Mouse (Mus musculus): ENCODE data around the gene Dhx40. TPM values are rescaled to one million over a fixed set of nuclear protein-coding genes. Genes with fewer than 3 reads are reported as not detected.

Dhx40 gene
- polyA plus RNA-seq, 1 experiment, result 51.5 TPM

DNA sequence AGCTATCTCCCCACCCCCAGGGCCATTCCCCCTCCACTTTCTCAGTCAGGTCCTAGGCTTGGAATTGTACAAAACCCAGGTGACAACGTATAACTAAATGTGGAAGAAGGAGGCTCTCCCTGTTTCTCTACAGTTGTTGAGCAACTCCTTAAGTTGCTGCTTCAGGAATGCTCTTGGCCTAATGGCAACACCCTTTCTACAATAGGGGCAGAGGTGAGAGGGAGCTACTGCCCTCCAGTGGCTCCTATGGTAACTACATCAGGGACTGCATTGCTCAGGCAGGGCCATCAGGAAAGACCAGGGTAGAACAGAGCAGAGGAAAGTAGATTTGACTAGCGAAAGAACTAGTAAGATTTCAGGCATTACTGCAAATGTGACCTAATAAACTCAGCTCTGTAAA lies 28.8 kb upstream of the Dhx40 start:
- Histone ChIP-seq H3K27ac (ENCODE audit: insufficient read depth, low read length) (peak overlapping the region; percentile 99), H3K4me1 (ENCODE audit: control insufficient read depth, insufficient read depth, low read length) (peaks cover 9% of the 10 kb centered on the region), H3K36me3 (ENCODE audit: control insufficient read depth, insufficient read depth, low read length, poor library complexity, severe bottlenecking) (no peaks in the 10 kb centered on the region), H3K9ac (ENCODE audit: low read depth, poor library complexity, severe bottlenecking) (peak overlapping the region; percentile 35), H3K27me3 (ENCODE audit: control insufficient read depth, insufficient read depth, low read length, poor library complexity, severe bottlenecking) (no peaks in the 10 kb centered on the region), H3K9me3 (replicated peaks; ENCODE audit: control insufficient read depth, insufficient read depth, low read length, poor library complexity, severe bottlenecking) (no peaks in the 10 kb centered on the region), H3K4me3 (ENCODE audit: low read depth, low read length) (no peak overlapping the region)
- TF ChIP-seq EP300 (IDR thresholded peaks at IDR 0.05; ENCODE audit: insufficient read depth, low read depth, low read length) (peak; percentile 81; the same call in 1 of the 2 replicates), CTCF (IDR thresholded peaks at IDR 0.05; ENCODE audit: low read depth, low read length) (peak; percentile 87), POLR2A (IDR thresholded peaks at IDR 0.05; ENCODE audit: insufficient read depth, low read length) (no peak)

DNA sequence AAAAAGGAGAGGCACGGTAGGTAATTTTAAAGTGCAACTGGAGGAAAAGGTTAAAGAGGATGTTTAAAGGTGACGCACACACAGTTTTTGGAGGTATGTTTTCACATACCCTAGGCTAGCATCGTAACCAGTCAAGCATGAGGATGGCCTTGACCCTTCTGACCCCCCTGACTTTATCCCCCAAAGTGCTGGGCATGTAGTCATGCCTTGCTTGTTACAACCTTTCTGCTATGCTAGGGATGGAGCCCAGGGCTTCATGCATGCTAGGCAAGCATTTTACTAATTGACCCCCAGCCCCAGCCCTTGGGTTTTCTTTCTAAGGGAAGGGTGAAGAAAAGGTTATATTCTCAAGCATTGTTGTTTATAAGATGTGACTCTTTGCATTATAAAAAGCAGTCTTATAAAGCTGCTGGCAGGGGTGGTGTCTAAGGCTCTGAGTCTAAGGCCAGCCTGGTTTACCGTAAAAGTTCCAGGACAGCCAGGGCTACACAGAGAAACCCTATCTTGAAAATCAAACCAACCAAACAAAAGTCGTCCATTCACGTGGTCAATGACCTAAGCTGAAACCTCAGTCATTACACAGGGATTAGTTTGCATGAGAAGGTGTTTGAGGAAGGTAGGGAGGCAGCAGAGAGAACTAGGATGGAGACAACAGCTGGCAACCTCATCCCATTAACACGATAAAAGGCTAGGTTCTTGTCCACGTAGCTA lies 27.2 kb upstream of the Dhx40 start:
- H3K36me3 ChIP-seq (ENCODE audit: control insufficient read depth, insufficient read depth, low read length, poor library complexity, severe bottlenecking), result no peaks in the 10 kb centered on the region
- peak overlapping the region; percentile 43 for H3K9ac ChIP-seq (ENCODE audit: low read depth, poor library complexity, severe bottlenecking)
- no peak overlapping the region for H3K4me3 ChIP-seq (ENCODE audit: low read depth, low read length)
- H3K9me3 ChIP-seq (replicated peaks; ENCODE audit: control insufficient read depth, insufficient read depth, low read length, poor library complexity, severe bottlenecking), result no peaks in the 10 kb centered on the region
- H3K27ac ChIP-seq (ENCODE audit: insufficient read depth, low read length), result peak overlapping the region; percentile 99
- H3K4me1 ChIP-seq (ENCODE audit: control insufficient read depth, insufficient read depth, low read length), result peaks cover 7% of the 10 kb centered on the region
- peak; percentile 91 for TF ChIP-seq EP300 (IDR thresholded peaks at IDR 0.05; ENCODE audit: insufficient read depth, low read depth, low read length)
- no peak for TF ChIP-seq CTCF (IDR thresholded peaks at IDR 0.05; ENCODE audit: low read depth, low read length)
- no peaks in the 10 kb centered on the region for H3K27me3 ChIP-seq (ENCODE audit: control insufficient read depth, insufficient read depth, low read length, poor library complexity, severe bottlenecking)

DNA sequence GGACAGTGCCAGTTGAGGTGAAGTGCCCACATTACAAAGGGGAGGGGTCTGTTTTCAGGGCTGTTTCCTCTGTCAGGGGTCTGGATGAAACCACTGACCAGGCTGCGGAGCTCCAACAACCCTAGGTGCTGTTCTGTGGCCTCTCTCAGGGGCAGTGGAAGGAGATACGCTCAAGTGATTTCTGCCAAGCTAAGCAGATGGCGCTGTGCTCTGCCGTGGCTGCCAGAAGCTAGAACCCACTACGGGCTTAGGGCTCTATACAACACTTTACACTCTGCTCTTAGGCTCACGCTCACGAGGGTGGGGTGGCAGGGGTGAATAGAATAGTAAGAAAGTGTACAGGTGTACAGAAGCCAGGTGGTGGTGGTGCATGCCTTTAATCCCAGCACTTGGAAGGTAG lies 26.5 kb upstream of the Dhx40 start:
- H3K9me3 ChIP-seq (replicated peaks; ENCODE audit: control insufficient read depth, insufficient read depth, low read length, poor library complexity, severe bottlenecking), result no peaks in the 10 kb centered on the region
- H3K4me3 ChIP-seq (ENCODE audit: low read depth, low read length), result peak overlapping the region; percentile 4; the same call in 1 of the 2 replicates
- no peaks in the 10 kb centered on the region for H3K27me3 ChIP-seq (ENCODE audit: control insufficient read depth, insufficient read depth, low read length, poor library complexity, severe bottlenecking)
- peak overlapping the region; percentile 99 for H3K27ac ChIP-seq (ENCODE audit: insufficient read depth, low read length)
- peak overlapping the region; percentile 43 for H3K9ac ChIP-seq (ENCODE audit: low read depth, poor library complexity, severe bottlenecking)
- TF ChIP-seq POLR2A (IDR thresholded peaks at IDR 0.05; ENCODE audit: insufficient read depth, low read length) (no peak), CTCF (IDR thresholded peaks at IDR 0.05; ENCODE audit: low read depth, low read length) (peak; percentile 31), EP300 (IDR thresholded peaks at IDR 0.05; ENCODE audit: insufficient read depth, low read depth, low read length) (0 out of 2 replicates have a peak, but pooled peaks have one; percentile 45)
- no peaks in the 10 kb centered on the region for H3K36me3 ChIP-seq (ENCODE audit: control insufficient read depth, insufficient read depth, low read length, poor library complexity, severe bottlenecking)
- H3K4me1 ChIP-seq (ENCODE audit: control insufficient read depth, insufficient read depth, low read length), result peaks cover 7% of the 10 kb centered on the region

DNA sequence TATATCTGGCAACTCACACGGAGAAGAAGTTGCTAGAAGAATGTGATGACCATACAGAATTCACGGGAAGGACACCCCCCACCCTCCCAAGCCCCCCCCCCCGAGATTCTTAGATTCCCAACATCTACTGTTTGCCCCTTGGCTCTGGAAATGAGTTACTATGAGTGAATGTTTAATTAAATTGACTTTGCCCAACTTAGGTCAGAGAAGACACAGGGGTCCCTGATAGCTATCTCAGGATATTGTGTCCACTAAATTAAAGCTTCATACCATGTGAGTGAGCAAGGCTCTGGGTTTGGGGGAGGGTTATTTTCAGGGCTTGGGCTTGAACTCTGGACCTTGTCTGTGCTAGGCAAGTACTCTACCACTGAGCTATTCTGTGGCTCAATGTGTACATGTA lies 25.6 kb upstream of the Dhx40 start:
- H3K27me3 ChIP-seq (ENCODE audit: control insufficient read depth, insufficient read depth, low read length, poor library complexity, severe bottlenecking), result no peaks in the 10 kb centered on the region
- H3K9me3 ChIP-seq (replicated peaks; ENCODE audit: control insufficient read depth, insufficient read depth, low read length, poor library complexity, severe bottlenecking), result no peaks in the 10 kb centered on the region
- H3K4me1 ChIP-seq (ENCODE audit: control insufficient read depth, insufficient read depth, low read length), result peaks cover 7% of the 10 kb centered on the region
- H3K27ac ChIP-seq (ENCODE audit: insufficient read depth, low read length), result peak overlapping the region; percentile 99; the same call in 1 of the 2 replicates
- H3K36me3 ChIP-seq (ENCODE audit: control insufficient read depth, insufficient read depth, low read length, poor library complexity, severe bottlenecking), result no peaks in the 10 kb centered on the region
- peak overlapping the region; percentile 43 for H3K9ac ChIP-seq (ENCODE audit: low read depth, poor library complexity, severe bottlenecking)
- no peak for TF ChIP-seq EP300 (IDR thresholded peaks at IDR 0.05; ENCODE audit: insufficient read depth, low read depth, low read length)
- no peak for TF ChIP-seq CTCF (IDR thresholded peaks at IDR 0.05; ENCODE audit: low read depth, low read length)
- no peak for TF ChIP-seq POLR2A (IDR thresholded peaks at IDR 0.05; ENCODE audit: insufficient read depth, low read length)
- no peak overlapping the region for H3K4me3 ChIP-seq (ENCODE audit: low read depth, low read length)

DNA sequence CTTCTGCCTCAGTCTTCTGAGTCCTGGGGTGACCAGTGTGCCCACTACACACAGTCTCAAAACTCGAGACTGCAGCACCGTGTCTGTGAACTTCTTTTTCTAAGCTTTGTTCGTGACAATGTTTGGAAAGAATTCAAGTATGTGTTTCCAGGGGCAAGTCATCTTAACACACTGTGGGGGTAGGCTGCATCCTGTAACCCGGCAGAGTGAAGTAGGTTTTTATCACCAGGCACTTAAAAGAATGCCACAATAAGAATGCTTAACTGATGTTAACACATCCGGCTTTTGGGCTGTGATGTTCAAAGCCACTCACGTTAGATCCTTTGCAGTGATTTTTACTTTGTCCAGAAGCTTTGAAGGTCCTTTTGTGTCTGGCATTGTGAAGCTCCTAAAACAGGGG lies 20.9 kb upstream of the Dhx40 start:
- no peak for TF ChIP-seq POLR2A (IDR thresholded peaks at IDR 0.05; ENCODE audit: insufficient read depth, low read length)
- TF ChIP-seq CTCF (IDR thresholded peaks at IDR 0.05; ENCODE audit: low read depth, low read length), result no peak
- TF ChIP-seq EP300 (IDR thresholded peaks at IDR 0.05; ENCODE audit: insufficient read depth, low read depth, low read length), result no peak
- no peaks in the 10 kb centered on the region for H3K27me3 ChIP-seq (ENCODE audit: control insufficient read depth, insufficient read depth, low read length, poor library complexity, severe bottlenecking)
- no peak overlapping the region for H3K9ac ChIP-seq (ENCODE audit: low read depth, poor library complexity, severe bottlenecking)
- peaks cover 2% of the 10 kb centered on the region for H3K4me1 ChIP-seq (ENCODE audit: control insufficient read depth, insufficient read depth, low read length)
- H3K4me3 ChIP-seq (ENCODE audit: low read depth, low read length), result no peak overlapping the region
- H3K9me3 ChIP-seq (replicated peaks; ENCODE audit: control insufficient read depth, insufficient read depth, low read length, poor library complexity, severe bottlenecking), result peaks cover 3% of the 10 kb centered on the region; the same call in 1 of the 2 replicates
- H3K27ac ChIP-seq (ENCODE audit: insufficient read depth, low read length), result no peak overlapping the region
- H3K36me3 ChIP-seq (ENCODE audit: control insufficient read depth, insufficient read depth, low read length, poor library complexity, severe bottlenecking), result no peaks in the 10 kb centered on the region

DNA sequence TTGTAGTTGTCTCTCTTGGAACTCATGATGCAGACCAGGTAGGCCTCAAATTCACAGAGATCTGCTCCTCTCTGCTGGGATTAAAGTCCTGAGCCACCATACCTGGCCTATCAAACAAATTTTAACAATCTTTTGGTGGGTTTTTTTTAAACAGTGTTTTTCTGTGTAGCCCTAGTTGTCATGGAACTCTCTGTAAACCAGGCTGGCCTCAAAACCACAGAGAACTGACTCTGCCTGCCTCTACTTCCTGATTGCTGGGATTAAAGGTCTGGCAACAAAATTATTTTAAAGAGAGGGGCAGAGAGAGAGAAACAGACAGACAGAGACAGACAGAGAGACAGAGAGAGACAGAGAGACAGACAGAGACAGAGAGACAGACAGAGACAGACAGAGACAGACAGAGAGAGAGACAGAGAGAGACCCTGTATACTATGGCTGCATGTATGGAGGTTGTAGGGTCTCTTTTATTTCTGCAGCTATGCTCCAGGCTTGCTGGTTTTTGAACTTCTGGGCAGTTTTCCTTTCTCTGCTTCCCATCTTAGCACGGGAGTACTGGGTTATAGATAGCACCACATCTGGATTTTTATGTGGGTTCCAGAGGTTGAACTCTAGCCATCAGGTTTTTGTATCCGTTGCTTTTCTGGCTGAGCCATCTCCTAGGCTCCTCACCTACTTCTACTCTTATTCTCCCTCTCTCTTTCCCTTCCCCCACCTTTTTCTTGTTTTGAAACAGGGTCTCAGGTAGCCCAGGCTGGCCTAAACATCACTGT lies 20.1 kb upstream of the Dhx40 start:
- Histone ChIP-seq H3K9me3 (replicated peaks; ENCODE audit: control insufficient read depth, insufficient read depth, low read length, poor library complexity, severe bottlenecking) (peaks cover 3% of the 10 kb centered on the region; the same call in 1 of the 2 replicates), H3K4me1 (ENCODE audit: control insufficient read depth, insufficient read depth, low read length) (no peaks in the 10 kb centered on the region), H3K27ac (ENCODE audit: insufficient read depth, low read length) (no peak overlapping the region), H3K4me3 (ENCODE audit: low read depth, low read length) (no peak overlapping the region), H3K36me3 (ENCODE audit: control insufficient read depth, insufficient read depth, low read length, poor library complexity, severe bottlenecking) (no peaks in the 10 kb centered on the region), H3K27me3 (ENCODE audit: control insufficient read depth, insufficient read depth, low read length, poor library complexity, severe bottlenecking) (no peaks in the 10 kb centered on the region), H3K9ac (ENCODE audit: low read depth, poor library complexity, severe bottlenecking) (no peak overlapping the region)
- TF ChIP-seq EP300 (IDR thresholded peaks at IDR 0.05; ENCODE audit: insufficient read depth, low read depth, low read length) (no peak), POLR2A (IDR thresholded peaks at IDR 0.05; ENCODE audit: insufficient read depth, low read length) (no peak), CTCF (IDR thresholded peaks at IDR 0.05; ENCODE audit: low read depth, low read length) (no peak)

Measured in ES-Bruce4 (cell line).